Mouse (Mus musculus): ENCODE measurements around the gene Sephs1.

- no peak for TF ChIP-seq POLR2A (IDR thresholded peaks at IDR 0.05; ENCODE audit: borderline replicate concordance, insufficient read depth, low read length)
- TF ChIP-seq CTCF (IDR thresholded peaks at IDR 0.05; ENCODE audit: borderline replicate concordance, insufficient read depth, low read depth, low read length): no peak
Observed at GRCm38 (mm10) chr2:4883009-4883704, 1.8 kb downstream of the Sephs1 start.
